Mouse (Mus musculus): ENCODE measurements around the gene Plekhf1.

Plekhf1 gene

DNA sequence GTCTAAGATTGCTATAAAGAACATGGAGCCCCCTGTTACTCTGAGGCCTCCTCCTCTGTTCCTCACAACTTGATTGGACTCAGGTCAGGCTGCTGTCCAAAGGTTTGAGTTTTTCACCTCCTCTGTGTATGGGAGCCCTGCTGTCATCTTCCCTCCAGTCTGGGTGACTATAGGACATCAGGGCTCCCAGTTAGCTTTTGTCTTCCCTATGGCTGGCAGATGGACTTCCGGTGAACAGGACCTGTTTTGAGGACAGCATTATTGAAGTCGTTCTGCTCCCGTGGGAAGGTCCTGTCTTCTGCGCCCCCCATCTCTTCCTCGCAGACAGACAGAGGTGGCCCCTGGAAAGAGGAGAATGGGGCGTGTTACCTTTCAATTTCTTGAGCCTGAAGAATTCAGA, 43.0 kb downstream of the Plekhf1 start:
- DNase-seq: no peak

GRCm38 (mm10) chr7:38184418-38184745, 43.4 kb downstream of the Plekhf1 start:
- DNase-seq: no peak

DNA sequence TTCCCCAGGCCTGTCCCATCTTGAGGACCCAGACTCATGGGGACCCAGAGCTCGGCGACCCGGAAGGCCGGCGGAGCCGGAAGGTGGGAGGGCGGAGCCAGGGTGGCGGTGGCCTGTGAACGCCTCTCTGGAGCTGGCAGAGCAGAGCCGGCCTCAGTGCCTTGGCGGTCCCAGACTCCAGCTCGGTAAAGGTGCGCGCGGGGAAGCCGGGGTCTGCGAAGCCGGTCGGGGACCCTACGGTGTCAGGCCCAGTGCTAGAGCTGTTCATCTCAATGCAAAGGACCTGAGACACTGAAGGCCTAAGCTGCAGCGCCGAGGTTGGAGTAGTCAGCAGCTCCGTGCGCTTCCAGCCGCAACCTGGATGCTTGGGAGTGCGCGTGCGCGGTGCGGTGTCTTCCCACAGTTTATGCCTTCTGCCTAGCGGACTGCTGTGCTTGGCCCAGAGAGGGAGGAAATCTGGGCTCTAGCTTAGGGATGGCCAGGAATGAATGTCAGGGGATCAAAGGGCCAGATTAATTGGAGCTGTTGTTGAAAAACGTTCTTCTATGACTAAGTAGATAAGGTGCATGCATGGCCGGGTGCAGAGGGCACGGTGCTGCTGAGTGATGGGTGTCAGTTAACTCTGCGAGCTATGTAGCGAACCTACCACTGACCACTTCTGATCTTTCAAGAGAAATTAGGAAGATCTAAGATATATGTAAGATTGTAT, 44.0 kb downstream of the Plekhf1 start:
- DNase-seq: peak; percentile 92

- DNase-seq: no peak
These were observed 44.7 kb downstream of the Plekhf1 start, which contains the start of gene 1600014C10Rik for GRCm38 (mm10) chr7:38182962-38183687. TSS of gene 1600014C10Rik (plus strand) at chr7:38183217.

DNA sequence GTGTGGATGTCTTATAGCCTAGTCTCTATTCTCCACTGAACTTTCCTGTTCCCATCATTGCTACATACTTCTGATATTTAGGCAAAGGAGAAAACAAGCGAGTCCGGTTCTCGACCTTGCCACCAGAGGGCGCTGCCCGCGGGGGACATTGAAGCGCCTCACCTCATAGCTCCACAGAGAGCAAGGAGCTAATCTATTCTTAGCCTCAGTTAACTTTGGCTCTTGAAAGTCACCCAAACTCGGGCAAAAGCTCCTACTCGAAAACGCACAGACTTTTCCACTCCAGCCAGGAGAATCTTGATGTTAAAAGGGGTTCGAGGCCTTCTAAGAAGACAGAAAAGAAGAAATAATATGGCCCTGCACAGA, 45.2 kb downstream of the Plekhf1 start:
- peak; percentile 88 for DNase-seq

DNA sequence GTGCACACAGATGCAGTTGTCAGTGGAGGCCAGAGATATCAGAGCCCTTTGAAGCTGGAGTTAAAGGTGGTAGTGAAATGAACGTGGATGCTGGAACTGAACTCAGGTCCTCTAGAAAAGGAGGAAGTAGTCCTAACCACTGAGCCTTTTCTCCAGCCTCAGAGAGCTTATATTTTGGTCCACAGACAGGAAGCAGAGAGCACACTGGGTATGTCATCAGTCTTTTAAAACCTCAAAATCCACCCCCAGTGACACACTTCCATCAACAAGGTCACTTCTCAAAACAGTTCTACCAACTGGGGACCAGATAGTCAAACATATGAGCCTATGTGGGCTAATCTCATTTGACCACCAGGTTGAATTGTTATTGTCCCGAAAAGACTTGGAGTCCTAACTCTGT, 46.5 kb downstream of the Plekhf1 start:
- DNase-seq: no peak

DNA sequence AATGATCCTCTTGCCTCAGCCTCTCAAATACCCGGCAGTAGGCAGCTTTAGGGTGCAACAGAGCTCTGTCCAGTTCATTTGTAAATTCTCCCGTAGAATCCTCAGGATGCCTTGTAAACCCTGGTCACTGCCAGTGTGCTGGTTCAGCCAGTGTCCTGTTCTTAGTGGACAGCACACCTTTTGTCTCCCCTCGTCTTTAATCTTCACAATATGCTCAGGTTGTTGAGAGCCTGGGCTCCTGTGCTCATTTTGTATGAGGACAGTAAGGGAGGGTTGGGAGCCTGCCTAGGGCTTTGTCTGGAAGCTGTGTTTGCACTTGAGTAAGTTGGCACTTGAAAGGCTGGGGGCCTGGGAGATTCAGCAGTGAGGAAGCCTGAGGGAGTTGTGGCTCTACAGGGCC, 47.9 kb downstream of the Plekhf1 start:
- no peak for DNase-seq

DNA sequence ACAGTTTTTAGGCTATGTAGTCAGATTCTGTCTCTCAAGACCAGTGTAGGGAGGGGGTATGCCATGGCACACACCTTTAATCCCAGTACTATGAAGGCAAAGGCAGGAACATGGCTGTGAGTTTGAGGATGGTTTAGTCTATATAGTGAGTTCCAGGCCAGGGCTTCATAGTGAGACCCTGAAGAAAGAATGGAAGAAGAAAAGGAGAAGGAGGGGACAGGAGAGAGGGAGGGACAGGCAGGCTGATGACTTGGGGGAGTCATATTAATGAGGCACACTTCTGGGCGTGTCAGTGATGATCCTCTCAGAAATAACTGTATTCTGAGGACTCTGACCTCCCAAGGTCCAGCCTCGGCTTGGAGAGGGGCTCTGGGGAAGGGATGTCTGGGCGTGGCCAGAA, 51.8 kb downstream of the Plekhf1 start:
- DNase-seq: no peak

- DNase-seq: peak; percentile 18 to 27
These were observed 53.3 kb downstream of the Plekhf1 start for GRCm38 (mm10) chr7:38174321-38175148.

GRCm38 (mm10) chr7:38173871-38174270, 53.9 kb downstream of the Plekhf1 start:
- no peak for DNase-seq

GRCm38 (mm10) chr7:38167724-38168141, 60.1 kb downstream of the Plekhf1 start:
- DNase-seq: peak; percentile 35 to 56
